Mouse (Mus musculus): ENCODE data around the gene Myl3. TPM values are rescaled to one million over a fixed set of nuclear protein-coding genes. Genes with fewer than 3 reads are reported as not detected.
A peak's percentile ranks its signal among the peaks of the same experiment; 100 is the strongest.

The Myl3 gene
- polyA plus RNA-seq (2015; fragmentation: Nextera tagmentation; extraction: Ambion mirVana): 1.5 and 3.6 TPM in 2 replicates

- Histone ChIP-seq H3K4me2 (replicated peaks; ENCODE audit: low read depth, low read length) (peak within 1 kb of the TSS; percentile 85), H3K4me1 (ENCODE audit: insufficient read depth, low read length) (peaks cover 47% of the 10 kb centered on the region)
- 2% methylated on average over 17 of the region's 17 CpGs for WGBS
Measured at GRCm38 (mm10) chr9:110741711-110742294, at the start of gene Myl3. Gene Myl3 (plus strand): TSS chr9:110741861.

GRCm38 (mm10) chr9:110695165-110695755 is 46.4 kb upstream of the Myl3 start:
- 84% methylated on average over 4 of the region's 4 CpGs for WGBS
- no peaks in the 10 kb centered on the region for H3K27me3 ChIP-seq (ENCODE audit: insufficient read depth, low read length)

More at GRCm38 (mm10) chr9:110741711-110742294, at the start of gene Myl3:
- Histone ChIP-seq H3K9ac (replicated peaks; ENCODE audit: low read length) (peak within 1 kb of the TSS; percentile 83), H3K36me3 (ENCODE audit: insufficient read depth, low read length) (peaks cover 6% of the 10 kb centered on the region; the same call in 1 of the 2 replicates), H3K9me3 (ENCODE audit: low read length) (no peaks in the 10 kb centered on the region), H3K27me3 (ENCODE audit: insufficient read depth, low read length) (no peaks in the 10 kb centered on the region; the same call in none of the 2 replicates), H3K27ac (ENCODE audit: low read length) (peak within 1 kb of the TSS; percentile 85), H3K4me3 (ENCODE audit: low read length) (peak within 1 kb of the TSS; percentile 72)
- ATAC-seq (ENCODE audit: low FRiP score, low TSS enrichment): no peak

GRCm38 (mm10) chr9:110696427-110696826 is 45.2 kb upstream of the Myl3 start:
- WGBS: 94% methylated on average over 5 of the region's 5 CpGs
- H3K4me1 ChIP-seq (ENCODE audit: insufficient read depth, low read length): no peaks in the 10 kb centered on the region
- H3K36me3 ChIP-seq (ENCODE audit: insufficient read depth, low read length): peaks cover 24% of the 10 kb centered on the region; the same call in 1 of the 2 replicates
- ATAC-seq (ENCODE audit: low FRiP score, low TSS enrichment): no peak
- H3K9me3 ChIP-seq (ENCODE audit: low read length): no peaks in the 10 kb centered on the region
- H3K27me3 ChIP-seq (ENCODE audit: insufficient read depth, low read length): no peaks in the 10 kb centered on the region
- no peak overlapping the region for H3K4me3 ChIP-seq (ENCODE audit: low read length)
- H3K9ac ChIP-seq (replicated peaks; ENCODE audit: low read length): no peak overlapping the region
- H3K4me2 ChIP-seq (replicated peaks; ENCODE audit: low read depth, low read length): no peak overlapping the region
- no peak overlapping the region for H3K27ac ChIP-seq (ENCODE audit: low read length)

More at GRCm38 (mm10) chr9:110695165-110695755, 46.4 kb upstream of the Myl3 start:
- Histone ChIP-seq H3K4me3 (ENCODE audit: low read length) (no peak overlapping the region), H3K9ac (replicated peaks; ENCODE audit: low read length) (no peak overlapping the region), H3K36me3 (ENCODE audit: insufficient read depth, low read length) (peaks cover 24% of the 10 kb centered on the region; the same call in 1 of the 2 replicates), H3K27ac (ENCODE audit: low read length) (no peak overlapping the region), H3K4me1 (ENCODE audit: insufficient read depth, low read length) (peaks cover under 1% of the 10 kb centered on the region; the same call in 1 of the 2 replicates), H3K9me3 (ENCODE audit: low read length) (no peaks in the 10 kb centered on the region), H3K4me2 (replicated peaks; ENCODE audit: low read depth, low read length) (no peak overlapping the region)
- ATAC-seq (ENCODE audit: low FRiP score, low TSS enrichment): no peak

DNA sequence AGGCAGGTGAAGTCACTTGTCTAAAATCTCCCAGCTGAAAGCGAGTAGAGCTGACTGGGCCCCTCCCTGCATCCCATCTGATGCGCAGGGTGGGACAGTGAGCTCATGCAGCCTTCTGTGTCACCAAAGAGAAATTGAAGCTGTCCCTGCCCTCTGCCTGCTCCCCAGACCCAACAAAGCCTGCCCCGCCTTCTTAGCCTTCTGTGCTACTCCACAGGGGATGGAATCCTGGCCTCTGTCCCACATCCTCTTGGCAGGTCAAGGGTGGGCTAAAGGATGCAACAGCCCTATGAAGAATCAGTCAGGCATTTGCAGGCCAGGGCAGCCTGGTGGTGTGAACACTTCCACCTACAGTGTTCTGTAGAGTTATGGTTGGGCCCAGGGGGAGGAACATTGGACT is 44.2 kb upstream of the Myl3 start:
- H3K36me3 ChIP-seq (ENCODE audit: insufficient read depth, low read length): peaks cover 24% of the 10 kb centered on the region; the same call in 1 of the 2 replicates
- no peaks in the 10 kb centered on the region for H3K27me3 ChIP-seq (ENCODE audit: insufficient read depth, low read length)
- H3K27ac ChIP-seq (ENCODE audit: low read length): no peak overlapping the region
- H3K9ac ChIP-seq (replicated peaks; ENCODE audit: low read length): no peak overlapping the region
- H3K4me1 ChIP-seq (ENCODE audit: insufficient read depth, low read length): no peaks in the 10 kb centered on the region
- ATAC-seq (ENCODE audit: low FRiP score, low TSS enrichment): peak; percentile 21; the same call in 1 of the 2 replicates
- H3K4me2 ChIP-seq (replicated peaks; ENCODE audit: low read depth, low read length): no peak overlapping the region
- no peak overlapping the region for H3K4me3 ChIP-seq (ENCODE audit: low read length)
- 74% methylated on average over 3 of the region's 3 CpGs for WGBS
- no peaks in the 10 kb centered on the region for H3K9me3 ChIP-seq (ENCODE audit: low read length)

DNA sequence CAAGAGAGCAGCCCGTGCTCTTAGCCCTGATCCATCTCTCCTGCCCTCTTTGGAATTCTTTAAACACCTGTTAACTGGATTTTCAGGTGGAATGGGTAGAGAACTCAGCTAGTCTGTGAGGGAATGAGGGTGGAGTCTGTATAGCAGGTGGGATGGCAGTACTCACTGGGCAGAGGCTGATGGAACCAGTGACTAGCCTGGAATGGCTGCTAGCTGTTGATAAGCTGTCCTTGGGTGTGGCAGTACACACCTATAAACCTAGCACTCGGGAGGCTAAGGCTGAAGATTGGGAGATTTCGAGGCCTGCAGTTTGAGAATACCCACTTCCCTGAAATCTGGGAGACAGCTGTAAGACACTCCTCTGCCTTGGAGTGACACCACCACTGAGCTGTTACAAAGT is 42.1 kb upstream of the Myl3 start:
- H3K9ac ChIP-seq (replicated peaks; ENCODE audit: low read length): no peak overlapping the region
- H3K36me3 ChIP-seq (ENCODE audit: insufficient read depth, low read length): peaks cover 12% of the 10 kb centered on the region; the same call in 1 of the 2 replicates
- no peak for ATAC-seq (ENCODE audit: low FRiP score, low TSS enrichment)
- H3K4me3 ChIP-seq (ENCODE audit: low read length): no peak overlapping the region
- no peak overlapping the region for H3K4me2 ChIP-seq (replicated peaks; ENCODE audit: low read depth, low read length)
- no peaks in the 10 kb centered on the region for H3K4me1 ChIP-seq (ENCODE audit: insufficient read depth, low read length)
- no peak overlapping the region for H3K27ac ChIP-seq (ENCODE audit: low read length)
- WGBS: 89% methylated on average over 3 of the region's 3 CpGs
- no peaks in the 10 kb centered on the region for H3K27me3 ChIP-seq (ENCODE audit: insufficient read depth, low read length)
- no peaks in the 10 kb centered on the region for H3K9me3 ChIP-seq (ENCODE audit: low read length)

GRCm38 (mm10) chr9:110701114-110702032 is 40.3 kb upstream of the Myl3 start:
- no peak overlapping the region for H3K9ac ChIP-seq (replicated peaks; ENCODE audit: low read length)
- H3K4me3 ChIP-seq (ENCODE audit: low read length): no peak overlapping the region
- no peaks in the 10 kb centered on the region for H3K27me3 ChIP-seq (ENCODE audit: insufficient read depth, low read length)
- no peak overlapping the region for H3K4me2 ChIP-seq (replicated peaks; ENCODE audit: low read depth, low read length)
- no peak overlapping the region for H3K27ac ChIP-seq (ENCODE audit: low read length)
- H3K9me3 ChIP-seq (ENCODE audit: low read length): no peaks in the 10 kb centered on the region
- WGBS: 71% methylated on average over 12 of the region's 12 CpGs
- no peak for ATAC-seq (ENCODE audit: low FRiP score, low TSS enrichment)
- no peaks in the 10 kb centered on the region for H3K4me1 ChIP-seq (ENCODE audit: insufficient read depth, low read length)
- peaks cover 5% of the 10 kb centered on the region; the same call in 1 of the 2 replicates for H3K36me3 ChIP-seq (ENCODE audit: insufficient read depth, low read length)

GRCm38 (mm10) chr9:110702848-110703247 is 38.8 kb upstream of the Myl3 start:
- Histone ChIP-seq H3K36me3 (ENCODE audit: insufficient read depth, low read length) (no peaks in the 10 kb centered on the region), H3K27ac (ENCODE audit: low read length) (no peak overlapping the region), H3K9ac (replicated peaks; ENCODE audit: low read length) (no peak overlapping the region), H3K4me3 (ENCODE audit: low read length) (no peak overlapping the region), H3K4me1 (ENCODE audit: insufficient read depth, low read length) (no peaks in the 10 kb centered on the region), H3K4me2 (replicated peaks; ENCODE audit: low read depth, low read length) (no peak overlapping the region), H3K27me3 (ENCODE audit: insufficient read depth, low read length) (no peaks in the 10 kb centered on the region), H3K9me3 (ENCODE audit: low read length) (no peaks in the 10 kb centered on the region)
- WGBS: 86% methylated on average over 1 of the region's 1 CpGs
- ATAC-seq (ENCODE audit: low FRiP score, low TSS enrichment): no peak

GRCm38 (mm10) chr9:110703951-110704350 is 37.7 kb upstream of the Myl3 start:
- WGBS: 74% methylated on average over 6 of the region's 6 CpGs
- Histone ChIP-seq H3K27ac (ENCODE audit: low read length) (no peak overlapping the region), H3K9me3 (ENCODE audit: low read length) (no peaks in the 10 kb centered on the region), H3K4me3 (ENCODE audit: low read length) (no peak overlapping the region), H3K36me3 (ENCODE audit: insufficient read depth, low read length) (peaks cover 3% of the 10 kb centered on the region), H3K27me3 (ENCODE audit: insufficient read depth, low read length) (no peaks in the 10 kb centered on the region), H3K4me2 (replicated peaks; ENCODE audit: low read depth, low read length) (no peak overlapping the region), H3K4me1 (ENCODE audit: insufficient read depth, low read length) (no peaks in the 10 kb centered on the region), H3K9ac (replicated peaks; ENCODE audit: low read length) (no peak overlapping the region)
- ATAC-seq (ENCODE audit: low FRiP score, low TSS enrichment): no peak

GRCm38 (mm10) chr9:110706784-110707183 is 34.9 kb upstream of the Myl3 start:
- peaks cover 7% of the 10 kb centered on the region; the same call in 1 of the 2 replicates for H3K4me1 ChIP-seq (ENCODE audit: insufficient read depth, low read length)
- no peak overlapping the region for H3K4me2 ChIP-seq (replicated peaks; ENCODE audit: low read depth, low read length)
- WGBS: 83% methylated on average over 5 of the region's 5 CpGs
- H3K27ac ChIP-seq (ENCODE audit: low read length): no peak overlapping the region
- no peak overlapping the region for H3K9ac ChIP-seq (replicated peaks; ENCODE audit: low read length)
- no peaks in the 10 kb centered on the region for H3K27me3 ChIP-seq (ENCODE audit: insufficient read depth, low read length)
- no peak for ATAC-seq (ENCODE audit: low FRiP score, low TSS enrichment)
- peaks cover 11% of the 10 kb centered on the region for H3K36me3 ChIP-seq (ENCODE audit: insufficient read depth, low read length)
- no peak overlapping the region for H3K4me3 ChIP-seq (ENCODE audit: low read length)
- H3K9me3 ChIP-seq (ENCODE audit: low read length): no peaks in the 10 kb centered on the region
